Mouse (Mus musculus) naive thymus-derived CD4-positive, alpha-beta T cell, adult 2 months (primary cell): Measurements from ENCODE around the gene Gm9639.
"Not testable (repeated sequence)": the region's sequence is repeated elsewhere in the genome, so short reads cannot be mapped to it uniquely, and the experiment has no call there.

Experiments
- DNase-seq: peaks from one replicate; pipeline ENCODE4 v3.0.0-alpha.2; 2011; ENCODE audit warnings: low read depth

Gm9639 gene

DNA sequence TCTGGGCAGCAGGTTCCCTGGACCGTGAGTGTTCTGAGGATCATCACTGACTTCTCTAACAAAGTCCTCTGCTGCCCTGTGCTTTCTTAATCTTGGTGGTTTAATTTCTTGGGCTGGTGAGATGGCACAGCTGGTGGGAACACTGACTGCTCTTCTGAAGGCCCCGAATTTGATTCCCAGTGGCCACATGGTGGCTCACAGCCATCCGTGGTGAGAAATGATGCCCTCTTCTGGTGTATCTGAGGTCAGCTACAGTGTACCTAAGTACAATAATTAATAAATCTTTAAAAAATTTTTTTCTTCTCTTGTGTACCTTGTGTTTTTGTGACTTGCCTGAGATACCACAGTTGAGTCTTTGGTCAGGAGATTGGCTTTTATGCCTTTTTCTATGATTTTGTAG, 42.6 kb downstream of the Gm9639 start:
- DNase-seq = not testable (repeated sequence)

DNA sequence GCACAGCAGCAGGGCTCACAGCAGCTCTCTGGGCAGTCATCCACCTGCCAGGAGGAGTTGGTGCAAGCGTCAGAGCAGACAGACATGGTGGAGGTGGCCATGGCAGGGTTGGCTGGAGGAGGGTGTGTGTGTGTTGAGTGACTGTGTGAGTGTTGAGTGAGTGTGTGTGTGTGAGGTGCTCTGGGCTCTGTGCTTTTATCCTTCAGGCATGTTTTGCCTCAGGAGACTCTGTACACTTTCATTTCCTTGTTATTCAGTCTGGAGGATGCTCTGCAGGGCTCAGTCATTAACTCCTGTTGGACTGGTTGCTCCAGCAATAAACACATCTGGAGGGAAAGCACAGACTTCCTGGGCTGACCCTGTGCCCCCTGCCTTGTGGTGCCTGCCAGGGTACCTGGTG, 43.6 kb downstream of the Gm9639 start, which contains the start of gene Gm9736:
TSS of gene Gm9736 (minus strand) at position 101 of the 400 bp plus-strand sequence.
- DNase-seq = not testable (repeated sequence)

DNA sequence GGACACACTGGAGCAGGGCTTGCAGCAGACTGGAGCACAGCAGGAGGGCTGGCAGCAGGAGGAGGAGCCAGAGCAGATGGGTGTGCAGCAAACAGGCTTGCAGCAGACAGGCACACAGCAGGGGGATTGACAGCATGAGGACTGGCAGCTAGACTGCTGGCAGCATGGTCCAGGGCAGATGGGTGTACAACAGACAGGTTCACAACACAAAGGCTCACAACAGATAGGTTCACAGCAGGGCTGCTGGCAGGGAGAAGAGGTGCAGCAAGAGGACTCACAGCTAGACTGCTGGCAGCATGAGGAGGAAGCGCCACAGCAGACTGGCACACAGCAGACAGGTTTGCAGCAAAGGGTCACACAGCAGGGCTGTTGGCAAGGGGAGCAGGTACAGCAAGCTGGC, 44.2 kb downstream of the Gm9639 start:
- DNase-seq = not testable (repeated sequence)
